Mouse (Mus musculus): ENCODE data around the gene Gm20696. TPM values are rescaled to one million over a fixed set of nuclear protein-coding genes. Genes with fewer than 3 reads are reported as not detected.

The Gm20696 gene
- polyA plus RNA-seq, 1 experiment from 2014 or later = 2.5 TPM

- Histone ChIP-seq H3K27me3 (ENCODE audit: control insufficient read depth, insufficient read depth, low read length) (no peaks in the 10 kb centered on the region), H3K9ac (replicated peaks; ENCODE audit: low read length) (no peak overlapping the region), H3K4me2 (ENCODE audit: low read depth, low read length) (no peak overlapping the region), H3K4me1 (ENCODE audit: control insufficient read depth, insufficient read depth, low read length) (no peaks in the 10 kb centered on the region), H3K36me3 (replicated peaks; ENCODE audit: control insufficient read depth, insufficient read depth, low read depth, low read length) (no peaks in the 10 kb centered on the region), H3K4me3 (ENCODE audit: low read depth, low read length) (no peak overlapping the region), H3K27ac (replicated peaks; ENCODE audit: low read depth, low read length) (no peak overlapping the region), H3K9me3 (replicated peaks; ENCODE audit: control insufficient read depth, low read length) (no peaks in the 10 kb centered on the region)
- ATAC-seq (replicated peaks; ENCODE audit: insufficient number of reproducible peaks, low FRiP score, low TSS enrichment, low read depth) (no peak), DNase-seq (ENCODE audit: low spot score) (no peak)
- WGBS = 56% methylated on average over 5 of the region's 5 CpGs
These were observed 271.8 kb downstream of the Gm20696 start for GRCm38 (mm10) chr6:99394801-99395200.

GRCm38 (mm10) chr6:99392484-99392883, 274.1 kb downstream of the Gm20696 start:
- Histone ChIP-seq H3K36me3 (replicated peaks; ENCODE audit: control insufficient read depth, insufficient read depth, low read depth, low read length) (no peaks in the 10 kb centered on the region), H3K4me1 (ENCODE audit: control insufficient read depth, insufficient read depth, low read length) (no peaks in the 10 kb centered on the region), H3K27me3 (ENCODE audit: control insufficient read depth, insufficient read depth, low read length) (no peaks in the 10 kb centered on the region), H3K9me3 (replicated peaks; ENCODE audit: control insufficient read depth, low read length) (no peaks in the 10 kb centered on the region), H3K27ac (replicated peaks; ENCODE audit: low read depth, low read length) (no peak overlapping the region), H3K4me3 (ENCODE audit: low read depth, low read length) (no peak overlapping the region), H3K4me2 (ENCODE audit: low read depth, low read length) (no peak overlapping the region), H3K9ac (replicated peaks; ENCODE audit: low read length) (no peak overlapping the region)
- 95% methylated on average over 6 of the region's 6 CpGs for WGBS
- DNase-seq (ENCODE audit: low spot score) = no peak
- ATAC-seq (replicated peaks; ENCODE audit: insufficient number of reproducible peaks, low FRiP score, low TSS enrichment, low read depth) = no peak

- Histone ChIP-seq H3K4me2 (ENCODE audit: low read depth, low read length) (no peak overlapping the region), H3K27me3 (ENCODE audit: control insufficient read depth, insufficient read depth, low read length) (no peaks in the 10 kb centered on the region), H3K9me3 (replicated peaks; ENCODE audit: control insufficient read depth, low read length) (no peaks in the 10 kb centered on the region), H3K9ac (replicated peaks; ENCODE audit: low read length) (no peak overlapping the region), H3K4me3 (ENCODE audit: low read depth, low read length) (no peak overlapping the region), H3K4me1 (ENCODE audit: control insufficient read depth, insufficient read depth, low read length) (no peaks in the 10 kb centered on the region), H3K36me3 (replicated peaks; ENCODE audit: control insufficient read depth, insufficient read depth, low read depth, low read length) (no peaks in the 10 kb centered on the region), H3K27ac (replicated peaks; ENCODE audit: low read depth, low read length) (0 out of 2 replicates have a peak overlapping the region, but pooled peaks have one; percentile 35)
- 77% methylated on average over 19 of the region's 19 CpGs for WGBS
- ATAC-seq (replicated peaks; ENCODE audit: insufficient number of reproducible peaks, low FRiP score, low TSS enrichment, low read depth) (no peak), DNase-seq (ENCODE audit: low spot score) (no peak)
These were observed 277.6 kb downstream of the Gm20696 start for GRCm38 (mm10) chr6:99388741-99389675.

- no peak for DNase-seq (ENCODE audit: low spot score)
- H3K4me1 ChIP-seq (ENCODE audit: control insufficient read depth, insufficient read depth, low read length) = no peaks in the 10 kb centered on the region
- WGBS = 88% methylated on average over 5 of the region's 5 CpGs
- no peaks in the 10 kb centered on the region for H3K9me3 ChIP-seq (replicated peaks; ENCODE audit: control insufficient read depth, low read length)
- H3K4me2 ChIP-seq (ENCODE audit: low read depth, low read length) = no peak overlapping the region
- no peaks in the 10 kb centered on the region for H3K27me3 ChIP-seq (ENCODE audit: control insufficient read depth, insufficient read depth, low read length)
- no peaks in the 10 kb centered on the region for H3K36me3 ChIP-seq (replicated peaks; ENCODE audit: control insufficient read depth, insufficient read depth, low read depth, low read length)
- ATAC-seq (replicated peaks; ENCODE audit: insufficient number of reproducible peaks, low FRiP score, low TSS enrichment, low read depth) = no peak
- no peak overlapping the region for H3K27ac ChIP-seq (replicated peaks; ENCODE audit: low read depth, low read length)
- H3K4me3 ChIP-seq (ENCODE audit: low read depth, low read length) = no peak overlapping the region
- no peak overlapping the region for H3K9ac ChIP-seq (replicated peaks; ENCODE audit: low read length)
These were observed 278.6 kb downstream of the Gm20696 start for GRCm38 (mm10) chr6:99388023-99388422.

GRCm38 (mm10) chr6:99385059-99385604, 281.5 kb downstream of the Gm20696 start:
- Histone ChIP-seq H3K9me3 (replicated peaks; ENCODE audit: control insufficient read depth, low read length) (no peaks in the 10 kb centered on the region), H3K4me3 (ENCODE audit: low read depth, low read length) (no peak overlapping the region), H3K4me2 (ENCODE audit: low read depth, low read length) (no peak overlapping the region), H3K27ac (replicated peaks; ENCODE audit: low read depth, low read length) (no peak overlapping the region), H3K9ac (replicated peaks; ENCODE audit: low read length) (no peak overlapping the region), H3K4me1 (ENCODE audit: control insufficient read depth, insufficient read depth, low read length) (no peaks in the 10 kb centered on the region), H3K36me3 (replicated peaks; ENCODE audit: control insufficient read depth, insufficient read depth, low read depth, low read length) (no peaks in the 10 kb centered on the region), H3K27me3 (ENCODE audit: control insufficient read depth, insufficient read depth, low read length) (no peaks in the 10 kb centered on the region)
- DNase-seq (ENCODE audit: low spot score) (no peak), ATAC-seq (replicated peaks; ENCODE audit: insufficient number of reproducible peaks, low FRiP score, low TSS enrichment, low read depth) (no peak)
- 77% methylated on average over 2 of the region's 2 CpGs for WGBS

- no peaks in the 10 kb centered on the region for H3K36me3 ChIP-seq (replicated peaks; ENCODE audit: control insufficient read depth, insufficient read depth, low read depth, low read length)
- no peak overlapping the region for H3K27ac ChIP-seq (replicated peaks; ENCODE audit: low read depth, low read length)
- no peak overlapping the region for H3K4me3 ChIP-seq (ENCODE audit: low read depth, low read length)
- DNase-seq (ENCODE audit: low spot score) (no peak), ATAC-seq (replicated peaks; ENCODE audit: insufficient number of reproducible peaks, low FRiP score, low TSS enrichment, low read depth) (no peak)
- no peaks in the 10 kb centered on the region for H3K9me3 ChIP-seq (replicated peaks; ENCODE audit: control insufficient read depth, low read length)
- 70% methylated on average over 4 of the region's 4 CpGs for WGBS
- no peak overlapping the region for H3K4me2 ChIP-seq (ENCODE audit: low read depth, low read length)
- no peak overlapping the region for H3K9ac ChIP-seq (replicated peaks; ENCODE audit: low read length)
- no peaks in the 10 kb centered on the region for H3K27me3 ChIP-seq (ENCODE audit: control insufficient read depth, insufficient read depth, low read length)
- no peaks in the 10 kb centered on the region for H3K4me1 ChIP-seq (ENCODE audit: control insufficient read depth, insufficient read depth, low read length)
These were observed 282.6 kb downstream of the Gm20696 start for GRCm38 (mm10) chr6:99383846-99384472.

GRCm38 (mm10) chr6:99380146-99380545, 286.5 kb downstream of the Gm20696 start:
- no peak for DNase-seq (ENCODE audit: low spot score)
- no peak overlapping the region for H3K27ac ChIP-seq (replicated peaks; ENCODE audit: low read depth, low read length)
- H3K27me3 ChIP-seq (ENCODE audit: control insufficient read depth, insufficient read depth, low read length) = no peaks in the 10 kb centered on the region
- no peak overlapping the region for H3K4me3 ChIP-seq (ENCODE audit: low read depth, low read length)
- no peak overlapping the region for H3K9ac ChIP-seq (replicated peaks; ENCODE audit: low read length)
- no peaks in the 10 kb centered on the region for H3K9me3 ChIP-seq (replicated peaks; ENCODE audit: control insufficient read depth, low read length)
- ATAC-seq (replicated peaks; ENCODE audit: insufficient number of reproducible peaks, low FRiP score, low TSS enrichment, low read depth) = no peak
- WGBS = 86% methylated on average over 5 of the region's 5 CpGs
- no peaks in the 10 kb centered on the region for H3K4me1 ChIP-seq (ENCODE audit: control insufficient read depth, insufficient read depth, low read length)
- H3K36me3 ChIP-seq (replicated peaks; ENCODE audit: control insufficient read depth, insufficient read depth, low read depth, low read length) = no peaks in the 10 kb centered on the region
- no peak overlapping the region for H3K4me2 ChIP-seq (ENCODE audit: low read depth, low read length)

All from embryonic facial prominence, embryonic 11.5 days (tissue).